Mouse (Mus musculus) stomach, embryonic 14.5 days (tissue): ENCODE data around the gene Gstm4. TPM values are rescaled to one million over a fixed set of nuclear protein-coding genes. Genes with fewer than 3 reads are reported as not detected.
A peak's percentile ranks its signal among the peaks of the same experiment; 100 is the strongest.
"Not testable (repeated sequence)": the region's sequence is repeated elsewhere in the genome, so short reads cannot be mapped to it uniquely, and the experiment has no call there.

Experiments used
- ATAC-seq: fragments of 200-750 bp; cut with Nextera tagmentation; 2 replicates; pipeline ENCODE4 v1.8.0; 2017; ENCODE audit warnings: low read depth, moderate TSS enrichment; ENCODE audit not compliant: insufficient number of reproducible peaks, insufficient read depth, low FRiP score
- H3K27ac ChIP-seq: fragments of 300-500 bp; sonication (generic); 2 replicates; pipeline ENCODE4 v1.5.1; 2014; ENCODE audit warnings: mild to moderate bottlenecking, low read length, moderate library complexity, mixed read lengths
- H3K27me3 ChIP-seq: fragments of 300-500 bp; sonication (generic); 2 replicates; pipeline ENCODE4 v1.6.1; 2014; ENCODE audit warnings: low read length, control low read depth, mixed read lengths; ENCODE audit not compliant: control insufficient read depth, insufficient read depth
- H3K36me3 ChIP-seq: fragments of 300-500 bp; sonication (generic); 2 replicates; pipeline ENCODE4 v1.6.1; 2014; ENCODE audit warnings: mild to moderate bottlenecking, control low read depth, low read length, moderate library complexity, mixed read lengths; ENCODE audit not compliant: control insufficient read depth, insufficient read depth
- H3K4me1 ChIP-seq: fragments of 300-500 bp; sonication (generic); 2 replicates; pipeline ENCODE4 v1.6.1; 2014; ENCODE audit warnings: low read length, control low read depth, mixed read lengths; ENCODE audit not compliant: control insufficient read depth, insufficient read depth
- H3K4me2 ChIP-seq: fragments of 300-500 bp; sonication (generic); replicated peaks from 2 replicates; pipeline ENCODE4 v1.6.1; 2014; ENCODE audit warnings: low read depth, low read length, control low read depth
- H3K4me3 ChIP-seq: fragments of 300-500 bp; sonication (generic); 2 replicates; pipeline ENCODE4 v1.5.1; 2014; ENCODE audit warnings: low read depth, low read length, control low read depth
- H3K9ac ChIP-seq: fragments of 300-500 bp; sonication (generic); replicated peaks from 2 replicates; pipeline ENCODE4 v1.6.1; 2014; ENCODE audit warnings: low read depth, mild to moderate bottlenecking, control low read depth, low read length, moderate library complexity, mixed read lengths
- H3K9me3 ChIP-seq: fragments of 300-500 bp; sonication (generic); 2 replicates; pipeline ENCODE4 v1.6.1; 2016; ENCODE audit warnings: low read depth, low read length, control low read depth; ENCODE audit not compliant: control insufficient read depth
- WGBS: fragments of 180-500 bp; shearing (Covaris S2); extraction: QIAGEN DNeasy Blood & Tissue Kit; methylation state at CpG from one replicate; pipeline ENCODE4 v1.1.7; 2014; 5-methylcytosine and 5-hydroxymethylcytosine counted together
- polyA plus RNA-seq: library from polyadenylated mRNA; unstranded; fragments of >200 nt; fragmentation: Nextera tagmentation; extraction: Ambion mirVana; gene quantifications from 2 replicates; pipeline ENCODE4 v1.2.1, GENCODE M21; 2014

Gstm4 gene
- polyA plus RNA-seq, 1 experiment from 2014 or later, result 18.1 TPM

GRCm38 (mm10) chr3:108028641-108029365 lies 15.9 kb downstream of the Gstm4 start:
- no peaks in the 10 kb centered on the region for H3K4me1 ChIP-seq
- H3K27ac ChIP-seq, result no peak overlapping the region
- ATAC-seq, result no peak
- no peaks in the 10 kb centered on the region for H3K36me3 ChIP-seq
- no peaks in the 10 kb centered on the region for H3K27me3 ChIP-seq
- no peak overlapping the region for H3K4me3 ChIP-seq
- no peak overlapping the region for H3K9ac ChIP-seq
- no peaks in the 10 kb centered on the region for H3K9me3 ChIP-seq
- no peak overlapping the region for H3K4me2 ChIP-seq
- 83% methylated on average over 4 of the region's 4 CpGs for WGBS

GRCm38 (mm10) chr3:108026597-108026996 lies 18.1 kb downstream of the Gstm4 start:
- no peaks in the 10 kb centered on the region for H3K36me3 ChIP-seq
- peak; percentile 54 for ATAC-seq
- H3K27ac ChIP-seq, result no peak overlapping the region
- 73% methylated on average over 1 of the region's 1 CpGs for WGBS
- no peaks in the 10 kb centered on the region for H3K9me3 ChIP-seq
- no peaks in the 10 kb centered on the region for H3K27me3 ChIP-seq
- no peak overlapping the region for H3K9ac ChIP-seq
- no peaks in the 10 kb centered on the region for H3K4me1 ChIP-seq
- no peak overlapping the region for H3K4me2 ChIP-seq
- H3K4me3 ChIP-seq, result no peak overlapping the region

- Histone ChIP-seq H3K27ac (peak overlapping the region; percentile 3; the same call in 1 of the 2 replicates), H3K4me3 (no peak overlapping the region), H3K4me1 (no peaks in the 10 kb centered on the region), H3K27me3 (no peaks in the 10 kb centered on the region), H3K9ac (no peak overlapping the region), H3K4me2 (no peak overlapping the region), H3K36me3 (no peaks in the 10 kb centered on the region), H3K9me3 (no peaks in the 10 kb centered on the region)
- no peak for ATAC-seq
- 68% methylated on average over 5 of the region's 5 CpGs for WGBS
Observed at GRCm38 (mm10) chr3:108026049-108026448, 18.6 kb downstream of the Gstm4 start.

- WGBS, result 45% methylated on average over 4 of the region's 4 CpGs
- no peak for ATAC-seq
- Histone ChIP-seq H3K36me3 (no peaks in the 10 kb centered on the region), H3K4me3 (no peak overlapping the region), H3K4me2 (no peak overlapping the region), H3K27ac (peak overlapping the region; percentile 61; the same call in 1 of the 2 replicates), H3K27me3 (no peaks in the 10 kb centered on the region), H3K9me3 (no peaks in the 10 kb centered on the region), H3K4me1 (no peaks in the 10 kb centered on the region), H3K9ac (no peak overlapping the region)
Observed at GRCm38 (mm10) chr3:108025318-108025717, 19.4 kb downstream of the Gstm4 start.

GRCm38 (mm10) chr3:108022650-108023049 lies 22.0 kb downstream of the Gstm4 start:
- Histone ChIP-seq H3K4me2 (no peak overlapping the region), H3K4me1 (peaks cover 3% of the 10 kb centered on the region; the same call in 1 of the 2 replicates), H3K9ac (no peak overlapping the region), H3K9me3 (no peaks in the 10 kb centered on the region), H3K27ac (no peak overlapping the region), H3K36me3 (no peaks in the 10 kb centered on the region), H3K4me3 (no peak overlapping the region), H3K27me3 (no peaks in the 10 kb centered on the region)
- WGBS, result 60% methylated on average over 6 of the region's 6 CpGs
- ATAC-seq, result no peak

GRCm38 (mm10) chr3:108020351-108021022 lies 24.2 kb downstream of the Gstm4 start:
- 69% methylated on average over 11 of the region's 11 CpGs for WGBS
- not testable (repeated sequence) for ATAC-seq, H3K27me3 ChIP-seq, H3K9ac ChIP-seq, H3K27ac ChIP-seq, H3K4me1 ChIP-seq, H3K4me3 ChIP-seq, H3K9me3 ChIP-seq, H3K4me2 ChIP-seq, H3K36me3 ChIP-seq

- not testable (repeated sequence) for H3K27ac ChIP-seq, H3K4me1 ChIP-seq, H3K27me3 ChIP-seq, H3K9ac ChIP-seq, H3K36me3 ChIP-seq, H3K9me3 ChIP-seq, H3K4me2 ChIP-seq, H3K4me3 ChIP-seq, ATAC-seq
- WGBS, result 69% methylated on average over 3 of the region's 3 CpGs
Observed at GRCm38 (mm10) chr3:108019226-108019625, 25.5 kb downstream of the Gstm4 start.

GRCm38 (mm10) chr3:108018190-108018820 lies 26.4 kb downstream of the Gstm4 start:
- ATAC-seq, result no peak
- WGBS, result 19% methylated on average over 14 of the region's 14 CpGs
- H3K27ac ChIP-seq, result peak overlapping the region; percentile 81

More at GRCm38 (mm10) chr3:108018190-108018820, 26.4 kb downstream of the Gstm4 start:
- no peaks in the 10 kb centered on the region for H3K27me3 ChIP-seq
- no peaks in the 10 kb centered on the region for H3K9me3 ChIP-seq
- H3K36me3 ChIP-seq, result no peaks in the 10 kb centered on the region
- peaks cover 3% of the 10 kb centered on the region; the same call in 1 of the 2 replicates for H3K4me1 ChIP-seq
- peak overlapping the region; percentile 66 for H3K4me2 ChIP-seq
- peak overlapping the region; percentile 26 for H3K4me3 ChIP-seq
- H3K9ac ChIP-seq, result no peak overlapping the region; the same call in 1 of the 2 replicates
